Mouse (Mus musculus) urinary bladder, postnatal 0 days (tissue): ENCODE data around the gene Xbp1. TPM values are rescaled to one million over a fixed set of nuclear protein-coding genes. Genes with fewer than 3 reads are reported as not detected.

Experiments
- polyA plus RNA-seq: library from polyadenylated mRNA; unstranded; fragments of >200 nt; fragmentation: Nextera tagmentation; extraction: Ambion mirVana; gene quantifications from 2 replicates; pipeline ENCODE4 v1.2.1, GENCODE M21; 2015

Xbp1 gene
- polyA plus RNA-seq: 155 and 166 TPM in 2 replicates

DNA sequence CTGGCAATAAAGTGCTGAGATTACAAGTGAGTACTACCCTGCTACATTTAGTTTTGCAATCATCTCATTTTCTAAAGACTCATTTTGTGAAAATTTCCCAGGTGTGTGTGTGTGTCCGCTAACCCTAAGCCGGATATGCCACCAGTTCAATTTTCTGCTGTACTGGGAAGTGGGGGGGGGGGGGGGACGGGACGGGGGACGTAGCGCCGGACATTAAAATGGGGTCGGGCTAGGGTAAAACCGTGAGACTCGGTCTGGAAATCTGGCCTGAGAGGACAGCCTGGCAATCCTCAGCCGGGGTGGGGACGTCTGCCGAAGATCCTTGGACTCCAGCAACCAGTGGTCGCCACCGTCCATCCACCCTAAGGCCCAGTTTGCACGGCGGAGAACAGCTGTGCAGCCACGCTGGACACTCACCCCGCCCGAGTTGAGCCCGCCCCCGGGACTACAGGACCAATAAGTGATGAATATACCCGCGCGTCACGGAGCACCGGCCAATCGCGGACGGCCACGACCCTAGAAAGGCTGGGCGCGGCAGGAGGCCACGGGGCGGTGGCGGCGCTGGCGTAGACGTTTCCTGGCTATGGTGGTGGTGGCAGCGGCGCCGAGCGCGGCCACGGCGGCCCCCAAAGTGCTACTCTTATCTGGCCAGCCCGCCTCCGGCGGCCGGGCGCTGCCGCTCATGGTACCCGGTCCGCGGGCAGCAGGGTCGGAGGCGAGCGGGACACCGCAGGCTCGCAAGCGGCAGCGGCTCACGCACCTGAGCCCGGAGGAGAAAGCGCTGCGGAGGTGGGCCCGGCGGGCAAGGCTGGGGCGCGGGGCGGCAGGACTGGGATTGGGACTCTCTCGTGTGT lies at the start of gene Xbp1:
Gene Xbp1 (plus strand): TSS at position 248 of the 854 bp plus-strand sequence.

DNA sequence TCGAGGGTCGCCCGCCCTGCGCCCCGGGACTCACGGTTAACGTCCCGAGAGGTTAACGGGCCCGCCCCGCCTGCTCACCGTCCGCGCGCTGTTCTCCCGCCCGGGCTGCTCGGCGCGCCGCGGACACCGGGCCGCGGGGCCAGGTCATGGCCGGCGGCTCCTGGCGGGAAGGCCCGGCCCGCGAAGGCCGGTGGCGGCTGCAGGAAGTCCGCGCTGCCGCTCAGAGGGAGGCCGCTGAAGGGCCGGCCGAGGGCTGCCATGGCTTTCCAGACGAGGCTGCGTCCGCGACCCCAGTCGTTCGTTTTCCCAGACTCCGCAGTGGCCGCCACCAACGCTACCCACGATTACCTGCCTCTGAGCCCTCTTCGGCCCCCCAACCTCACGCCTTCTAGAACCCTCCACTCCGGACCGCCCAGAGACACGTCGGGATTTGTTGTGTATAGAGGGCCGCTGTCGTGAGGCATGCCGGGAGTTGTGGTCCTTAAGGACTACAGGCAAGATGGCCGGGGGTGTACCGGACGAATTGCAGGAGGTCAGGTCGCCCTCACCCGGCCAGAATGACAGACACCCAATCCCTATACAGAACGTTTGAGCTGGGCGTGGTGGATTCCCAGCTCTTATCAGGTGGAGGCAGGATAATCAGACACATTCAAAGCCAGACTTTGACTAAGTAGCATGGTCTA lies 21.5 kb downstream of the Xbp1 start, which contains the start of gene Ccdc117:
Gene Ccdc117 (minus strand): TSS at position 389 of the 683 bp plus-strand sequence.

DNA sequence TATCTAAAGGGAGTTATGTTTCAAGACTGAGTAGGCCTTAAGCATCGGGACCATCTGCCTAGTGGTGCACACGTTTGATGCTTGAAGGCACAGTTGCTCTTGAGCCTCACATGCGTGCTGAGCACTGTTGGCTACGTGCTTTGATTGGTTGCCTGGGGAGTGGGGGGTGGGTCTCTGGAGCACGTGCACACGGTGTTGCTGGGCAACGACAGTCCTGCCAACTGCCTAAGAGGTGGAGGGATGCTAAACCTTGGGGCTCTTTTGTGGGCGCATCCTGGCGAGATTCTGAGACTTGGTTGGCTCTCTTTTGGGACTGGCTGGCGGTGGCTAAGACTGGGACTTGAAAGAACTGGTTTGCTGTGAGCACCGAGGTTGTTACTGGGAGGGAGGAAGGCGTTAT lies 49.0 kb downstream of the Xbp1 start, which contains the start of gene Ankrd36:
Gene Ankrd36 (plus strand): TSS at position 211 of the 400 bp plus-strand sequence.

Other genes with a start within 250 kb of the Xbp1 start
- gene Znrf3, start 75.8 kb upstream of the Xbp1 start, polyA plus RNA-seq: 16.1 and 19.8 TPM in 2 replicates
- 6.8 and 7.4 TPM in 2 replicates for gene Ccdc117, start 21.5 kb downstream of the Xbp1 start, polyA plus RNA-seq
- not detected in 2 replicates for gene Ankrd36, start 49.0 kb downstream of the Xbp1 start, polyA plus RNA-seq
- gene Mrps24, start 195.0 kb downstream of the Xbp1 start, polyA plus RNA-seq: 170 and 171 TPM in 2 replicates
- gene Urgcp, start 241.7 kb downstream of the Xbp1 start, polyA plus RNA-seq: 16.9 TPM in 2 replicates